Mouse (Mus musculus): ENCODE data around the gene Siva1. TPM values are rescaled to one million over a fixed set of nuclear protein-coding genes. Genes with fewer than 3 reads are reported as not detected.

The Siva1 gene
- 10 to 100 TPM; 13.4 to 16.1 TPM for total RNA-seq (2021)
- long read RNA-seq, experiment 1, transcript Siva1-201 (4 exons, 924 nt) = major isoform, 63 of 70 reads
- long read RNA-seq, experiment 1, partial matches to known transcripts = 1 of 70 reads
- long read RNA-seq, experiment 1, other reads (novel, unspliced or antisense) = 1 of 70 reads
- long read RNA-seq, experiment 2, transcript Siva1-201 (4 exons, 924 nt) = major isoform, 47 of 51 reads
- long read RNA-seq, experiment 2, partial matches to known transcripts = 2 of 51 reads
- long read RNA-seq, experiment 2, other reads (novel, unspliced or antisense) = 2 of 51 reads

GRCm38 (mm10) chr12:112644180-112644854 lies at the start of gene Siva1:
Siva1 (plus strand) TSS chr12:112644679.
- DNase-seq = peak; percentile 100

DNA sequence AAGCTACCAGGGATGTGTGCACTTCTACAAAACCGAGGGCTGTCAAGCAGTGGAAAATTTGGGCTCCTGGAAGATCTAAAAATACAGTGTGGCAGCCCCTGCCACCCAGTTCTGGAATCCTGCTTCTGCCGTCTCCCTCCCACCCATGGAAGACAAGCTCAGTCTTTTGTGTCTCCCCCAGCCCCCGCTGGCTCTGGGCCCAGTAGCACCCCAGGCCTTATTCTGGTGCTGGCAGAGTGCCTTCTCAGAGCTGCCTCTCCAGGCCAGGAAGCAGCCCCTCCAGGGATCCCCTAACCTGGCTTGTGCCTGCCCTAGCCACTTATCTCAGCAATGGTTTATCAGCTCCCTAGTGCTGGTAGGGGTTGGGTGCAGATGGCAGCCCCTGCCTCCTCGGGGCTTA lies 49.5 kb upstream of the Siva1 start:
- DNase-seq = no peak

GRCm38 (mm10) chr12:112595626-112596025 lies 48.9 kb upstream of the Siva1 start:
- DNase-seq = peak; percentile 84

- no peak for DNase-seq
These were observed 48.0 kb upstream of the Siva1 start for GRCm38 (mm10) chr12:112596454-112596853.

GRCm38 (mm10) chr12:112596891-112597500 lies 47.5 kb upstream of the Siva1 start:
- no peak for DNase-seq

DNA sequence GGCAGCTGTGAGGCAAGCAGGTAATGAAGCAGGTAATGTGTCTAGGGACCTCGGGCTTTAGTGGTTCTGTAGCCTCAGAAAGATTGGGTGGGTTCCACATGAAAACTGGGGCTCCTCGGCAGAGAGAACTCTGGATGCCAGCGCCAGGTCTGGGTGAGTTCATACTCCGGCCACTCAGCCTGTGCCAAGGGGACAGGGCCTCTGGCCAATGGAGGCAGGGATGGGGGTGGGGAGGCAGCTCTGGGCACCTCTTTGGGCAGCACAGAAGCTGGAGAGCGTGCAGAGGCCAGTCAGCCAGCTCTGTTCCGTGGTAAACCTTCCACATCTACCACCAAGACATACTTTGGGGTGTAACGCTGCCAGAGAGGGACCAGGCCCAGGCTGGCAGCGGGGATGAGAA lies 46.9 kb upstream of the Siva1 start:
- DNase-seq = peak; percentile 65

DNA sequence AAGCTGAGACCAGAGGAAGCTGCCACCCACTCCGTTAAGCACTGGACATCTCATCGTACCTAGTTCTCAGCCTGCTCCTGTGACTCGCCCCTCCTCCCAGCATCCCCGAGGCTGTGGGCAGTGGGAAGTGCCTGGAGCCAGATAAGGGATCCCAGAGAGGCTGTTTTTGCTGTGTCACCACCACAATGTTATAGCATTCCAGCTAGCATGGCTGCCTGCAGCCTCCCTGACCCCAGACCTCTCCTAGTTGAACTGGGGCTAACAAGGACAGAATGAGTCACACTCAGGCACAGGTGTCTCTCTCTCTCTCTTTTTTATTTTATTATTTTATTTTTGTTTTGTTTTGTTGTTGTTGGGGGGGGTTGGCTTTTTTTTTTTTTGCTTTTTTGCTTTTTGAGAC lies 45.3 kb upstream of the Siva1 start:
- DNase-seq = no peak

DNA sequence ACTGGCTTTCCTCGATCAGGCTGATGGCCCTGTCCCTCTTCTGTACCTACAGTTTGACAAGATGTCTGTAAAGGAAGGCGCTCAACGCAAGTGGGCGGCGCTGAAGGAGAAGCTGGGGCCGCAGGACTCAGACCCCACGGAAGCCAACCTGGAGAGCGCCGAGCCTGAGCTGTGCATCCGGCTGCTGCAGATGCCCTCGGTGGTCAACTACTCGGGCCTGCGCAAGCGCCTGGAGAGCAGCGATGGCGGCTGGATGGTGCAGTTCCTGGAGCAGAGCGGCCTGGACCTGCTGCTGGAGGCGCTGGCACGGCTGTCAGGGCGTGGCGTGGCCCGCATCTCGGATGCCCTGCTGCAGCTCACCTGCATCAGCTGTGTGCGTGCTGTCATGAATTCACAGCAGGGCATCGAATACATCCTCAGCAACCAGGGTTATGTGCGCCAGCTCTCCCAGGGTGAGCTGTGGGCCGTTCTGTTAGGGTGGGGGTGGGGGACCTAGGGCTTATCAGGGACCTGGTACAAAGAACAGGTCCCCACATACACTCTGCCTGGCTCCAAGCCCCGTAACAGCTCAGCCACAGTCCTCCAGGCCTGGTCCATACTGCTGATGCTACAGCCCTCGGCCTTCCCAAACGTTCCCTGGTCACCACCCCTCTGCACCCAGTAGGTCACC lies 44.4 kb upstream of the Siva1 start:
- DNase-seq = no peak

GRCm38 (mm10) chr12:112604022-112604421 lies 40.5 kb upstream of the Siva1 start:
- no peak for DNase-seq

- no peak for DNase-seq
These were observed 39.5 kb upstream of the Siva1 start for GRCm38 (mm10) chr12:112604709-112605649.

DNA sequence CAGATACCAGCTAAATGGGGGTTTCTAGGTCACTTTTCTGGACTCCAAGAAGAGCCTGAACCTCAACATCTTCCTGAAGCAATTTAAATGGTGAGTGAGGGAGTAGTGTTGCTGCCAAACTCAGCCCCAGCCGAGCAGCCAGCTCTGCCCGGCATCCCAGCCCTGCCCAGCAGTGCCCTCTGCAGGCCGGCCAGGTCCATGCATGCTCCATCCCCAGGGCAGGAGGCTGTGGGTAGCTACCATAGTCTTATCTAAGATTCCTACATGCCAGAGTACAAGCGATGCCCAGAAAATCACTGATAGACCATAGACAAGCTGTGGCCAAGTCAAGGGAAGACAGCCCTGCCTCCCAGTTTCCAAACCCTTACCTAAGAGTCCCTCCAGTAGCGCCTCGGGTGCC lies 38.7 kb upstream of the Siva1 start:
- DNase-seq = peak; percentile 72

DNA sequence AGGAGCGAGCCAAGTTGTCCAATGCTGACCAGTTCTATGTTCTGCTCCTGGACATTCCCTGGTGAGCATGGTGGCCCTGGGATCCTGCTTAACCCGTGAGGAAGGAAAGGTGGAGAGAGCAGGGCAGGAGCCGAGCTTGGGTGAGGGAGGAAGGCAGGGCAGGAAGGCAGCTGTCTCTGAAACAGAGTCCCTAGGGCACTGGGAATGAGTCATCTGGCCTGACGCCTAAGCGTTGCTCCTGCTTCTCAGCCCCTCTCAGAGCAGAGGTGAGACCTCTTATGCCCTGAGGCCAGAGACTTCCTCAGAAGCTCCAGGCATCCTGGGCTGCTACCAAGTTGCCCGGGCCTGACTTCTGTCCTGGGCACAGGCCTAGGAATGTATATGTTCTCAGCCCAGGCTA lies 37.5 kb upstream of the Siva1 start:
- no peak for DNase-seq

DNA sequence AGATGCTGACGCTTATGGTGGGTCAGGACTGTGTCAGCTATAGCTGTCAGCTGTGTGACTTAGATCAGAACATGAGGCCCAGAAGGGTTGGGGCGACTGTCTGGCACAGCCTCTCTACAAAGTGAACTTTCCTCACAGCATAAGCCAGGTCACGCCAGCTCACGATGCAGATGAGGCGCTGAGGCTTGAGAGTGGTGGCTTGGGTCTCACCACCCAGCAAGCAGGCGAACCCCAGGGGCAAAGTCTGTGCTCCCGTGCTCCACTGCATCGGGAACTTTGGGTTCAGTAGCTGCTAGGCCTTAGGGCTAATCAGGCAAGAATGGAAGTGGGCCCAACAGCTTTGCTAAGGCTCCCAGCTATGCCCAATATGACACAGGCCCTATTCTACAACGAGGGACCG lies 35.4 kb upstream of the Siva1 start:
- DNase-seq = no peak

DNA sequence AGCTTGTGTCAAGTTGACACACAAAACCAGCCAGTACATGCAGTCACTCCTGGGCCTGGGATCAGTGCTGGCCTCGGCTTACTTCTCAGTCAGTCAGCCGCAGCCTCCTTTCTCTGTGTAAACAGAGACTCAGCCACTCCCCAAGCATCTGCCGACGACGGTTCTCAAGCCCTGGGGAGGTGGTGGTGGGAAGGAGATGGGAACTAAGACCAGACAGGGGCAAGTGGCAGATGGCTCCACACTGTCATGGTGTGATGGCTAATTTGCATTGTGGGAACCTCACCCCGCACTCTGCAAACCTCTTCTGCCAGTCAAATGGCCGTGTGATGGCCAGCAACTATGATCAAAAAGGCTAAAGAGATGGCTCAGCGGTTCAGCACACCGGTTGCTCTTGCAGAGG lies 27.8 kb upstream of the Siva1 start:
- DNase-seq = no peak

DNA sequence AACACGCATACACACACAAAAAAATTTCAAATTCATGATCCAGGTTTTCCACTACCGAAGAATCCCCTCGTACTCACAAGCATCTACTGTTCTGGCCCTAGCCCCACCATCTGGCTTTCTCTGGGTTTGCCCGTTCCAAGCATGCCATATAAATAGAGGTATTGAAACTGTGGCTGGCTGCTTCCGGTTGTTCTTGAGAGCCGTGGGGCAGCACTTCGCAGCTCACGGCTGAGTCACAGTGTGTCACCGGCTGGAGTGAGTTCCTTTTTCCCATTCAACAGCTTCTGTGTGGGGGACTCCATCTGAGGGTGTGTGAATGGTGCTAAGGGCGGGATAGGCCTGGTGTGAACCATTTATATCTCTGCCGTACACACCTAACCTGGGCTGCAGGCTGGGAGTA lies 27.3 kb upstream of the Siva1 start:
- DNase-seq = no peak

- peak; percentile 83 for DNase-seq
These were observed 26.5 kb upstream of the Siva1 start for GRCm38 (mm10) chr12:112617898-112618380.

GRCm38 (mm10) chr12:112618981-112619685 lies 25.3 kb upstream of the Siva1 start:
- peak; percentile 84 for DNase-seq

DNA sequence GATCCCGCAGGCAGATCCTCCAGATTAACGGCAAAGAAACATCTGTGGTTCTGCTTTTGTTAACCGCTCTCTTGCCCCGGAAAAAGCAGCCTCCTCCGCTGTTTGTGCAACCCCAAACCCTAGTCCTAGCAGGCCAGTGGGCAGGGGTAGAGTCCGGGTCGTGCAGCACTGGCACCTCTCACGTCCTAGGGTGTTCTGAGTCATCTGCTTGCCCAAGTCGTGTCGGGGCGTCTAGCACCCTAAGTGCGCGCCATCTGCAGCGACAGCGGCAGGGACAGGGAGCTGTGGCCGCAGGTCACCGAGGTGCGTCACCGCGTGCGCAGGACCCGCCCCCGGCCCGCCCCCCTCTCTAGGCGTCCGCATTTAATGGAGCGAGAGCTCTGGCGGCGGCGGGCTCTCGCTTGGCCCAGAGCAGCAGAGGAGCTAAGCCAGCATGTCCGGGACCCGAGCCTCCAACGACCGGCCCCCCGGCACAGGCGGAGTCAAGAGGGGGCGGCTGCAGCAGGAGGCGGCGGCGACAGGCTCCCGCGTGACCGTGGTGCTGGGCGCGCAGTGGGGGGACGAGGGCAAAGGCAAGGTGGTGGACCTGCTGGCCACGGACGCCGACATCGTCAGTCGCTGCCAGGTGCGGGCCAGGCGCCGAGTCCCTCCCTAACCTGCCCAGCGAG lies 24.7 kb upstream of the Siva1 start, which contains the start of gene Adssl1:
Adssl1 (plus strand) TSS at position 360 of the 668 bp plus-strand sequence.
- peak; percentile 87 for DNase-seq

DNA sequence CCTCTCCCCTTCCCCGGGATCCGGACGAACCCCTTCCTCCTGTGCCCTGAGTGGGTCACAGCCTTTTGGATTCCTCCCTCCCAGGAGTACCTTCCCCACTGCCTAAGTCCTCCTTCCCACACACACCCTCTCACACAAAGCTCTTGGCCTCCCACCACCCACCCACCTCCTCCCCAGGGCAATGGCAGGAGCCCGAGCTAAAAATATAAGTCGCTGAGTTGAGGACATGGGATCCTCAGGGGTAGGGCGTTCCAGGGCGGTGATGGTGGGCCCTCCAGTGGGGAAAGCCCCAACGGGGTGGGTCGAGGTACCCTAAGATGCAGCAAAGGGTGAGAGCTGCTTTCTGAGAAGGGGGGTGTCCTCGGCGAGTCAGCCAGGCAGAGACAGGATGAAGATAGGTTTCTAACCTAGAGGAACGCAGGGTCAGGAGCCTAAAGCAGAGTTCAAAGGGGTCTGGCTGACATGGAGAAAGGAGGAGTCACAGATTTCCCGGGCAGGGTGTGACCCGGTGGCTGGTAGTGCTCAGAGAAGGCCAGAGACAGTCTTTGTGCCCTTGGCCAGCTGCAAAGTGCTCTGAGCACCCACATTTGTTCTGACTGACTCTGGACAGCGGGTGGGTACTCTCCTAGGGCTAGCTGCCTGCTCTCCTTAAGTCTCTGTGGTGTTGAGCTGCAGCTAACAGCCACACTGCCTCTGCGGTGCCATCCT lies 24.0 kb upstream of the Siva1 start:
- DNase-seq = peak; percentile 76

GRCm38 (mm10) chr12:112621900-112622299 lies 22.6 kb upstream of the Siva1 start:
- no peak for DNase-seq

Data from gastrocnemius, postnatal 25 days (tissue).